Mouse (Mus musculus) ES-E14 (cell line): ENCODE measurements around the gene Ppil3.

Source experiments
- HCFC1 ChIP-seq: IDR thresholded peaks from 2 replicates; pipeline ENCODE4 v1.6.1; 2012; ENCODE audit warnings: low read length, inconsistent platforms, borderline replicate concordance; ENCODE audit not compliant: insufficient read depth
- MAFK ChIP-seq: IDR thresholded peaks from 2 replicates; pipeline ENCODE4 v1.6.1; 2014; ENCODE audit warnings: mild to moderate bottlenecking, low read depth, low read length, inconsistent platforms; ENCODE audit not compliant: insufficient read depth
- ZC3H11A ChIP-seq: IDR thresholded peaks from 2 replicates; pipeline ENCODE4 v1.6.1; 2012; ENCODE audit warnings: low read depth, mild to moderate bottlenecking, inconsistent platforms, low read length, borderline replicate concordance

DNA sequence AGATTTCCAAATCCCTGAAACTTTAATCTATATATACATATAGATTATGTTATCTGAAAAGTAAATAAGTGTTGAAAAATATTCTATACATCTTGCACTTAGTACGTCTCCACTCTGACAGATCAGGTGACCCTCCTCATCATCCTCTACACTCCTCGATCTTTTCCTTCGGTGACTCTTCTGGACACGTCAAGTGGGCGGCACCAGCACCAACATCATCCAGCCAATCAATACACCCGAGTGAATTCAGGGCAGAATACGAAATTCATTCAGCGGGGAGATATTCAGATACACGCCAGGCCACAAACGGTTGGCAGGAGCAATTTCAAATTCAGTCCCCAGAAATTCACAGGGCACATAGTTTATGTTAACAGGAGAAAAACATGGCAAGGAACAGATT, 25.3 kb downstream of the Ppil3 start:
- TF ChIP-seq HCFC1 = no peak
- no peak for TF ChIP-seq ZC3H11A
- TF ChIP-seq MAFK = no peak
